Mouse (Mus musculus): ENCODE measurements at regions not wholly inside any gene's neighbourhood (a gene's known extent, or its start where the extent isn't known, plus 50 kb on each side); places are given as distances from the start of the nearest gene placed in this dataset.

DNA sequence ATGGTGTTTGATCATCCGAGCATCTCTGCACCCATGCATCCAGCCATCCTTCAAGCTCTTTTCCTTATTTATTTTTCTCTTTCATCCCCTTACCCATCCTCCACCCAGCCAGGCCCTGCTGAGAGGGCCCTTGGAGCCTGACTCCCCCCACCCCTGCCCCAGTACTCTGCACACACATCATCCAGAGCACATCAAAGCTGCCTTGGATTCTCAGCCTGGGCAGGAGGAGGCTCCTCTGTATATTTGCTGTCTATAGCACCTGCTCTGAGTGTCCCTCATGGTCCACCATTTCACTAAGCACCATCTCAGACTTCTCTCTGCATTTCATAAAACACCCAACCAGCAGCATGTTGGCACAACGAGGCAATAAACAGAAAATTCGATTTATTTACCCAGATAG lies 101.9 kb downstream of the Mn1 start:
- TF ChIP-seq NANOG (IDR thresholded peaks at IDR 0.05; ENCODE audit: borderline replicate concordance, low read length) (no peak), POU5F1 (IDR thresholded peaks at IDR 0.05; ENCODE audit: borderline replicate concordance, low read length) (no peak), CTCF (conservative IDR thresholded peaks at IDR 0.05; ENCODE audit: low read length) (no peak)
- H3K9me3 ChIP-seq (ENCODE audit: low read length): peaks cover 4% of the 10 kb centered on the region; the same call in 1 of the 2 replicates
- H3K4me1 ChIP-seq (replicated peaks; ENCODE audit: low read depth, low read length): peaks cover 17% of the 10 kb centered on the region
- no peaks in the 10 kb centered on the region for H3K36me3 ChIP-seq (ENCODE audit: insufficient read depth, low read length)
- H3K27me3 ChIP-seq (ENCODE audit: insufficient read depth, low read length): peaks cover 1% of the 10 kb centered on the region; the same call in 1 of the 2 replicates
- no peak overlapping the region for H3K4me3 ChIP-seq (replicated peaks; ENCODE audit: low read length)

DNA sequence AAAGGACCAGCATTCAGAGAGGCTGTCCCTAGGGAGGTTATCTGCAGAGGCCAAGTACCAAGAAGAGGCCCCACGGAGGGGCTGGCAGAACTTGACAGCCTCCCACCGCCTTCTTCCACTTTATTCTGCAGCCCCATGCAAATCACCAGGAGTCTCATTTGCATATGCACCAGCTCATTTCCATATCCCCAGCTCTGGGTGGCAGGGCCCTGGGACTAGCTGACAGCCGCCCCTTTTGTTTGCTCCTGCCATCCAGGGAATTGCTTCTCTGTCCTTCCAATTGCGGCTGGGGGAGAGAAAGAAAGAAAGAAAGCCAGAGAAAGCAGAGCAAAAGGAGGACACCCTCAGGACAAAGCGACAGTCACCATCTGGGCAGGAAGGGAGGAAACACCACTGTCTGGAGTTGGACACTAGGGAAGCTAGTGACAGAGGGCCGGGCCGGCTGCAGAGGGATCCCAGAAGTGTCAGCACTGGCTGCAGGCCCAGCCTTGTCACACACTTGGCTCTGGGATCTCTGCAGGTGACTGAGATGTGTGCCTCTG lies 102.4 kb downstream of the Mn1 start:
- Histone ChIP-seq H3K4me3 (replicated peaks; ENCODE audit: low read length) (no peak overlapping the region), H3K4me1 (replicated peaks; ENCODE audit: low read depth, low read length) (peaks cover 17% of the 10 kb centered on the region), H3K27me3 (ENCODE audit: insufficient read depth, low read length) (peaks cover 2% of the 10 kb centered on the region; the same call in 1 of the 2 replicates), H3K36me3 (ENCODE audit: insufficient read depth, low read length) (no peaks in the 10 kb centered on the region), H3K9me3 (ENCODE audit: low read length) (peaks cover 4% of the 10 kb centered on the region; the same call in 1 of the 2 replicates)
- TF ChIP-seq POU5F1 (IDR thresholded peaks at IDR 0.05; ENCODE audit: borderline replicate concordance, low read length): no peak
- no peak for TF ChIP-seq CTCF (conservative IDR thresholded peaks at IDR 0.05; ENCODE audit: low read length)
- no peak for TF ChIP-seq NANOG (IDR thresholded peaks at IDR 0.05; ENCODE audit: borderline replicate concordance, low read length)

DNA sequence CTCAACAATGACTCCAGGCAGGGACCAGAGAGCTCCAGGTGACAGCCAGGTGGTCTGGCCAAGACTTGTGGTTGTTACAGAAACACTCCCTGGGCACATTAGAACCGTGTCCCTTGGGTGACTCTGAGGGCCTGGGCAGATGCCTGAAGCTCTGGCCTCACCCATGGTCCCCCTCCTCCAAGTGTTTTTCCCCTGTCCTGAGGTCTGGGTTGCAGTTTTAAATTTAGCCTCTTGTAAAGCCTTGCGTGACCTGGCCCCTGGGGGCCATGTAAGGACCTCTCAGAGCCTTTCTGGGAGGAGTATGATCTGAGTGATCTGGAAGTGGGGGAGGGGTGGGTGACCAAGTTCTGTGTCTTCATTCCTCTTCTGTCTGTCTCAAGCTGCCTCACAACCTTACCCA lies 104.7 kb downstream of the Mn1 start:
- Histone ChIP-seq H3K4me3 (replicated peaks; ENCODE audit: low read length) (no peak overlapping the region), H3K36me3 (ENCODE audit: insufficient read depth, low read length) (no peaks in the 10 kb centered on the region), H3K4me1 (replicated peaks; ENCODE audit: low read depth, low read length) (peaks cover 13% of the 10 kb centered on the region), H3K27me3 (ENCODE audit: insufficient read depth, low read length) (peaks cover 18% of the 10 kb centered on the region), H3K9me3 (ENCODE audit: low read length) (peaks cover 4% of the 10 kb centered on the region; the same call in 1 of the 2 replicates)
- TF ChIP-seq CTCF (conservative IDR thresholded peaks at IDR 0.05; ENCODE audit: low read length): no peak
- TF ChIP-seq NANOG (IDR thresholded peaks at IDR 0.05; ENCODE audit: borderline replicate concordance, low read length): no peak
- TF ChIP-seq POU5F1 (IDR thresholded peaks at IDR 0.05; ENCODE audit: borderline replicate concordance, low read length): no peak

DNA sequence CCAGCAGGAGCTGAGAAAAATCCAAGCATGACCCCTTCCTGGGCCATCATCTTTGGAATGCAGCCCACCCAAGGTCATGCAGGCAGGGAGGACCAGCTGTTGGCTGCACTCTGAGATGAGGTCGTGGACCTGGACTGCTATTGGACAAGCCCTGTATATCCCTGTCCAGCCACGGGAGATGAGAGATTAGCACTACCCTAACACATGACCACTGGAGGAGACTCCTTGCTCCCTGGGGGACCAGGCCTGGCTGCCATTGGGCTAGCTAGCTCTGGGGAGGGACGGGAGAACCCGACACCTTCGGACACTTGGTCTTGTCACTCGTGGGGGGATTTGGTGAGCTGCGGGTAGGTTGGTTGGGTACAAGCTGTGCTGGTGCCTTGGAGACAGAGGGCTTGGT lies 105.4 kb downstream of the Mn1 start:
- TF ChIP-seq CTCF (conservative IDR thresholded peaks at IDR 0.05; ENCODE audit: low read length): no peak
- no peak for TF ChIP-seq POU5F1 (IDR thresholded peaks at IDR 0.05; ENCODE audit: borderline replicate concordance, low read length)
- peak; percentile 27; the same call in 1 of the 2 replicates for TF ChIP-seq NANOG (IDR thresholded peaks at IDR 0.05; ENCODE audit: borderline replicate concordance, low read length)
- no peak overlapping the region for H3K4me3 ChIP-seq (replicated peaks; ENCODE audit: low read length)
- H3K36me3 ChIP-seq (ENCODE audit: insufficient read depth, low read length): no peaks in the 10 kb centered on the region
- peaks cover 4% of the 10 kb centered on the region; the same call in 1 of the 2 replicates for H3K9me3 ChIP-seq (ENCODE audit: low read length)
- H3K4me1 ChIP-seq (replicated peaks; ENCODE audit: low read depth, low read length): peaks cover 13% of the 10 kb centered on the region
- peaks cover 25% of the 10 kb centered on the region for H3K27me3 ChIP-seq (ENCODE audit: insufficient read depth, low read length)

- H3K9me3 ChIP-seq (ENCODE audit: low read length): peaks cover 4% of the 10 kb centered on the region; the same call in 1 of the 2 replicates
Observed at GRCm38 (mm10) chr5:111527741-111528140, 110.6 kb downstream of the Mn1 start.

GRCm38 (mm10) chr5:111529096-111529495 lies 111.9 kb downstream of the Mn1 start:
- H3K27me3 ChIP-seq (ENCODE audit: insufficient read depth, low read length): peaks cover 86% of the 10 kb centered on the region
- no peaks in the 10 kb centered on the region for H3K36me3 ChIP-seq (ENCODE audit: insufficient read depth, low read length)
- no peaks in the 10 kb centered on the region for H3K9me3 ChIP-seq (ENCODE audit: low read length)
- no peak overlapping the region for H3K4me3 ChIP-seq (replicated peaks; ENCODE audit: low read length)
- peaks cover 15% of the 10 kb centered on the region for H3K4me1 ChIP-seq (replicated peaks; ENCODE audit: low read depth, low read length)
- TF ChIP-seq NANOG (IDR thresholded peaks at IDR 0.05; ENCODE audit: borderline replicate concordance, low read length) (no peak), CTCF (conservative IDR thresholded peaks at IDR 0.05; ENCODE audit: low read length) (no peak), POU5F1 (IDR thresholded peaks at IDR 0.05; ENCODE audit: borderline replicate concordance, low read length) (no peak)

More at GRCm38 (mm10) chr5:111527741-111528140, 110.6 kb downstream of the Mn1 start:
- Histone ChIP-seq H3K27me3 (ENCODE audit: insufficient read depth, low read length) (peaks cover 74% of the 10 kb centered on the region), H3K4me1 (replicated peaks; ENCODE audit: low read depth, low read length) (peaks cover 15% of the 10 kb centered on the region), H3K36me3 (ENCODE audit: insufficient read depth, low read length) (no peaks in the 10 kb centered on the region), H3K4me3 (replicated peaks; ENCODE audit: low read length) (no peak overlapping the region)
- no peak for TF ChIP-seq NANOG (IDR thresholded peaks at IDR 0.05; ENCODE audit: borderline replicate concordance, low read length)
- no peak for TF ChIP-seq CTCF (conservative IDR thresholded peaks at IDR 0.05; ENCODE audit: low read length)
- TF ChIP-seq POU5F1 (IDR thresholded peaks at IDR 0.05; ENCODE audit: borderline replicate concordance, low read length): no peak

DNA sequence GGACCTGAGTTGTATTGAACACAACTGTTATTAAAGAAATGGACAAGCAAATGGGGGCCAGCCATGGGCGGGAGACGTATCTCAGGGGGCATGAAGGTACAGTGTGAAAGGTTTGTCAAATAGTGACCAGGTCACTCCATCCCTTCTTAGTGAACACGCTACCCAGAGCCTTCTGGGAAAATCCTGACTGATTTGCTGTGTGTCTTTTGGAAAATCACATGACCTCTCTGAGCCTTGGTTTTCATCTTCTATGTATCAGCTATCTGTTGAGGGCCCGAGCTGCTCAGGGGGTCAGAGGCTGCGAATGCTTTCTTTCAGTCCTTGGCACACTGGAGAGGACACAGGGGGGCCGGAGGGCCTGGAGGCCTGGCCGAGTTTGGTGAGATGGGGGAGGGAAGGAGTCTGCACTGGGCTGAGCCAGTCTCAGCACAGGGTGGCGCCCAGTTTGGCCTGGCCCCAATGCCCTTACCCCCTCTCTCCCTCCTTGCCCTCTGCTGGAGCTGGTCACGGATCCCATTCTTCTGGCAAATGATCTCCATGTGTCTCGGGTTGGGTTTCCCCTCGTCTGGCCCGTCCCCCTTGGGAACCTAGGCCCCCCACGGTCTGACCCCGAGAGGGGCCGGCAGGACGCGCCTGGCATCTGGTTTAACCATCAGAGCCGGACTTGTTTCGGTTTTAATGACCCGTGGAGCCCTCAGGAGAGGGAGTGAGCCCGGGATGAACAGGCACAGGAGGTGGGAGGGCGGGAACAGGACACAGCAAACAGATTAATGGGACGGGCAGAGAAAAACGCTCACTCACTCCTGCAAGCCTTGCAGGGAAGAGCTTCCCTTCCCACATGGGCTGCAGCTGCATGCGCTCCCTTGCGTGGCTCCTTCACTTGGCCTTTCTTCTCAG lies 113.7 kb downstream of the Mn1 start:
- Histone ChIP-seq H3K27me3 (ENCODE audit: insufficient read depth, low read length) (peaks cover 83% of the 10 kb centered on the region), H3K36me3 (ENCODE audit: insufficient read depth, low read length) (no peaks in the 10 kb centered on the region), H3K4me3 (replicated peaks; ENCODE audit: low read length) (peak overlapping the region; percentile 29; the same call in 1 of the 2 replicates), H3K4me1 (replicated peaks; ENCODE audit: low read depth, low read length) (peaks cover 15% of the 10 kb centered on the region), H3K9me3 (ENCODE audit: low read length) (no peaks in the 10 kb centered on the region)
- TF ChIP-seq NANOG (IDR thresholded peaks at IDR 0.05; ENCODE audit: borderline replicate concordance, low read length) (no peak), CTCF (conservative IDR thresholded peaks at IDR 0.05; ENCODE audit: low read length) (no peak), POU5F1 (IDR thresholded peaks at IDR 0.05; ENCODE audit: borderline replicate concordance, low read length) (no peak)

- Histone ChIP-seq H3K9me3 (ENCODE audit: low read length) (no peaks in the 10 kb centered on the region), H3K4me1 (replicated peaks; ENCODE audit: low read depth, low read length) (peaks cover 15% of the 10 kb centered on the region), H3K36me3 (ENCODE audit: insufficient read depth, low read length) (no peaks in the 10 kb centered on the region), H3K4me3 (replicated peaks; ENCODE audit: low read length) (no peak overlapping the region), H3K27me3 (ENCODE audit: insufficient read depth, low read length) (peaks cover 73% of the 10 kb centered on the region)
- no peak for TF ChIP-seq CTCF (conservative IDR thresholded peaks at IDR 0.05; ENCODE audit: low read length)
- TF ChIP-seq POU5F1 (IDR thresholded peaks at IDR 0.05; ENCODE audit: borderline replicate concordance, low read length): no peak
Observed at GRCm38 (mm10) chr5:111532446-111533035, 115.4 kb downstream of the Mn1 start.
